Mouse (Mus musculus) R1 (cell line): ENCODE data around the gene Tmod1.

ENCODE experiments used
- DNase-seq: peaks from one replicate; pipeline ENCODE4 v3.0.0-alpha.2; 2018; ENCODE audit warnings: low read depth, low spot score

The Tmod1 gene

DNA sequence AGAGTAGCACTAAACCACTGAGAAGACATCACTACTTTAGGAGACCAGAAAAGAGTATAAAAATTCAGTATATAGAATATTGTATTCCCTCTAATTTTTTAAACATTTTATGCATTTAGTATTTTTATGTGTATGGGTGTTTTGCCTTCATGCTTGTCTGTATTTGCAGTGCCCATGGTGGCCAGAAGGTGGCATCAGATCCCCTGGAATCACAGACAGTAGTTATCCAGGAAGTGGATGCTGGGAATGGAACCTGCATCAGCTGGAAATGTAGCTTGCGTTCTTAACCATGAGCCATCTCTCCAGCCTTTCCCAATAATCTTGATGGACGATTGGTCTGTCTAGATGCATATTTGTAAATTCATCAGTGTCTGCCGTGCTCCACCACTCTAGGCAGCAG lies 91.5 kb downstream of the Tmod1 start:
- peak; percentile 66 for DNase-seq

DNA sequence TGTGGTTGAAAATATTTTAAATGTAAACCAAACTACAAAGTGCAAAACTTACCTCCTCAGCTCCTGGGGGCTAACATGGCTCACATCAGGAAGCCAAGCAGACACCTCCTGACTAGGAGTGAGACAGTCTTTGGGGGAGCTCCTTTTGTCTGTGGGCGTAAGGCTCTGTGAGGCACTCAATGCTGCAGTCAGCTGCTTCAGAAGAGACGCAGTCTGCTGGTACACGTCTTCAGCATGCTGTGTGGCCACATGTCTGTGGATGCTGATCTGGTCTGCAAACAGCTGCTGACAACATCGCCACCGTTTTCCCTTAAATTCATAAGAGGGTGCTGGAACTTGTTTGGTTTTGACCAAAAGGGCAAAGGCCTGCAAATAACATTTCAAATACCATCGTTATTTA lies 93.1 kb downstream of the Tmod1 start:
- DNase-seq: no peak

DNA sequence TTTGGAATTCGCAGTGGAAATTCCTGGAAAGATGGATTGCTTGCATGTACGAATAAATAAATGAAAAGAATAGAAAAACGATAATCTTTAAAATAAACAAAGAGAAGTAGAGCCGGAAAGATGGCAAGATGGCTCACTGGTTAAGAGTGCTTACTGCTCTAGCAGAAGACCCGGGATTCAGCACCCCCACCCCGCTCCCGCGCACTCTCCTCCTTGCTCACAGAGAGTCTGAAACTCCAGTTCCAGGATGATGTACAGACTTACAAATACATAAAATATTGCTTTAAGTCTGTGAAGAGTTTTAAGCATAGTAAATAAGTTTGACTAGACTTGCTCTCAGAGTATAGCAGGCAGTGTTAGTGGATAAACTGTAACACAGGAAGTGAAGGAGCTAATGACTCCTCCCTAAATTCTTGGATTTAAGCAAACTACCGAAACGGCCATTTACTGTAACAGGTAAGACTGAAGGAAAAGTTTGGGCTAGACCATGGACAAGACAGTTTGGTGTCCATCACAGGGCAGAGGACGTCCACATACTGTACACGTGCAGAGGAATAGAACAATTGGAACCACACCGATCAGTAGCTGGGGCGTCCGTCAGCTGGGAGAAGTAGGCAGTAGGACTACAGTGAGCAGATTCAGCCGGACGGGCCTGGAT lies 99.0 kb downstream of the Tmod1 start:
- DNase-seq: peak; percentile 54

DNA sequence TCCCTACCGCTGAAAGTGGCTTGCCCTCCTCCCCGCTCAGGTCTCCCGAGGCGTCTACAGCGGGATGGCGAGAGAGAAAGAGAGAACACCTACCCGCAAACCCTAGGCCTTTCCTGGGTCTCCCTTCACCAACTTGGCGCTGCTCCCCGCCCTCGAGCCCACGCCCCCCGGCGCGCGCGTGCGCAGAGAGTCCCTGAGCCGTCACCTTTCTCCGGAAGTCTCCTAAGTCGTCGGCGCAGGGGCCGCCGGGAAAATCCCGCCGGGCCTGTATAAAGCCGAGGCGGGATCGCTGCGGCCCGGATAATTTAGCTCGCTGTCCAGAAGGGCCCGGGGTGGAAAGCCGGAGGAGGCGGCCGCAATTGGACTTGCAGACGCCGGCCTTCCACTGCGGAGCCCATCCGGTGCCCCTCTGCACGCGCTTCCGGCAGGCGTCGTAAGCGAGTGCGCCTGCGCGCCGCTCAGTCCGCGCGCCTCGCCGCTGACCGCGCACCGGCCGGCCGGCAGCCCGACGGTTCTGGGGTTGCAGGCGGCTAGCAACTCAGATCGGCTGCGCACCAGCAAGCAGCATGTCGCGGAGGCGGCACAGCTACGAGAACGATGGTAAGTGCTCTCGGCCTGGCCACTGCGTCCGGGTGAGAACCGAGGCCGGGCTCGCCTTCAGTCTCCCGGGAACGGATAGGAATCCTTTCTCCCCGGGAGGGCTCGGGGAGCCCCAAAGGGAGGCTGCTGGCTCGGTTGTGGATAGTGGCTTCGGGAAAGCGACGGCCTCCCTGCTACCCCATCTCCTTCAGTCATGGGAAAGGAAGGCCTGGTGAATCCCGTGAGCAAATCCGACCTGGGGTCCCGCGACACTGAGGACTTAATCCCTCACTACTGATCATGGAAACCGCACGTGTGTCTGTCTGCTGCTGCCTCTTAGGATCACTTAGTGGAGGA lies 99.8 kb downstream of the Tmod1 start, which contains the start of the genes Ncbp1 and Tstd2:
Ncbp1 (plus strand) TSS at position 327 of the 936 bp plus-strand sequence.
Tstd2 (minus strand) TSS at position 408 of the 936 bp plus-strand sequence.
- DNase-seq: peak; percentile 93

DNA sequence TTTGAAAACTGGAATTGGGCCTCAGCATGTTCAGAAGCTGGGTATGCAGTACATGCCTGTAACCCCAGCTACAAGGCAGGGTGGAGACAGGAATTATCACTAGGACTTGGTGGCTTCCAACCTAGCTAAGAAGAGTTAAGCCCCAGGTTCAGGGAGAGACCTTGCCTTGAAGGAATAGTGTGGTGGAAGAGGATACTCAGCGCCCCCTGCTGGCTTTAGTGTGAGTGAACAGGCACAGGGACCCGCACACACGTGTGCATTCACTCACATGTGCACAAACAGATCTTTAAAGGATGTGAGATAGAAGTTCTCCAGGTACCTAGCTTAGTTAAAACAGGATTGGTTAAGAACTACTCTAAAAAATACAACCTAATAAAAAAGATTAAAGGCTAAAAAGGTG lies 105.6 kb downstream of the Tmod1 start:
- DNase-seq: peak; percentile 75

DNA sequence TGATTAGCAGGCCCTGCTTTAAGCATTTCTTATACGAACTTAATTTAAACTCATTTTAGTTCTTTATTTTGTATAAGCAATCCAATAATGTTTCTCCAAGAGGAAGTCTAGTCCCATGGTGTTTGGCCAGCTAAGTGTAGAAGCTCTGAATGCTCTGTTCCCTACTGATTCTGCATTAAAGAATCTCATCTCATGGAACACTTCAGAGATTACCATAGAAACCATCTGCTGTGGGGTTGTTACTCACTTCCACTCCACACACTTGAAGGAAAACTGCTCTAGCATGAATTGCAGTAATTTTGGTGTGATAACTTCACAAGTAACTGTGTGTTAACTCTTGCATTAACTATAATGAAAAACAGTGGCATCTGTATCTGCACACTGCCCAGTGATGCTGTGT lies 108.1 kb downstream of the Tmod1 start:
- DNase-seq: no peak

DNA sequence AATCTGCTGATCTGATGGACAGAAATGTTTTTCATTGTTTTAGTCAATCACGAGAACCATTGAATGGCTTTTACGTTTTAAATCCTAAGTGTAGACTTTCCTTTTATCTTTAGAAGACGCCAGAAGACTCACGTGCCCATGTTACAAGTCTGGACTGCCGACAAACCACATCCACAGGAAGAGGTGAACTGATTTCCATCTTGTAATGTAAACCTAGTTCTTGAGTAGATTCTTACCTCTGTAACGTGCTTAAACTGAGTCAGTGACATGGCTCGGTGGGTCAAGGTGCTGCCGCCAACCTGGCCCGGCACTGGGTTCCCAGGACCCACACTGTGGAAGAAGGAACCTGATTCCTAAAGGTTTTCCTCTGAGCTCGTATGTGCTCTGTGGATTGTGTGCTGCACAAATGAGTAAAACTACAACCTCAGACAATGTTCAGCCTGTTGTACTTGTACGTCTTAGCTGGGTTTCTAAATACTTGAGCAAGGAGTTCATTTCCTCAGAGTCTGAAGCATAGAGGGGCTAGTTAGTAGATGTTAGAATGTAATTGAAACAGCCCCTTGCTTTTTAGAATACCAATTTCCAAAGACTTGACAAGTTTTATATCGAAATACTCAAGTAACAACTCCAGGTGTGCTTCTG lies 113.3 kb downstream of the Tmod1 start:
- DNase-seq: no peak

DNA sequence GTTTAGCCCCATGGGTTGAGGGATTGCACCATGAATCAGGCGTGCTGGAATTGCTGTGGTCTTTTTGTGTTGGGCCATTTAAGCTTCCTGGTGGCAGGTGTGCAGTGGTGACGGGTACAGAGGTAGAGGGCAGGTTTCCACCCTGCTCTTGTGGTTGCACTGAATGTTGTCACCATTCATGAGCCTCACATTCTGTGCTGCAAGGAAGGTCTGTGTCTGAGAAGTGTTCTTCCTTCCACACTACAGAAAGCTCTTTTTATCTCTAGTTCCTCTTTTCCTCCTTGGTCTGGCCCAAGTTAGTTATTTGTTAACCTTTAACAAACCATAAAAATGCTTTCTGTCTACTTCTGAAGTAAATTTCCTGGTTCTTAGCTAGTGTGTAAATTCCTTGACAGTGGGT lies 125.3 kb downstream of the Tmod1 start:
- DNase-seq: no peak
